In the genomic region with DNA sequence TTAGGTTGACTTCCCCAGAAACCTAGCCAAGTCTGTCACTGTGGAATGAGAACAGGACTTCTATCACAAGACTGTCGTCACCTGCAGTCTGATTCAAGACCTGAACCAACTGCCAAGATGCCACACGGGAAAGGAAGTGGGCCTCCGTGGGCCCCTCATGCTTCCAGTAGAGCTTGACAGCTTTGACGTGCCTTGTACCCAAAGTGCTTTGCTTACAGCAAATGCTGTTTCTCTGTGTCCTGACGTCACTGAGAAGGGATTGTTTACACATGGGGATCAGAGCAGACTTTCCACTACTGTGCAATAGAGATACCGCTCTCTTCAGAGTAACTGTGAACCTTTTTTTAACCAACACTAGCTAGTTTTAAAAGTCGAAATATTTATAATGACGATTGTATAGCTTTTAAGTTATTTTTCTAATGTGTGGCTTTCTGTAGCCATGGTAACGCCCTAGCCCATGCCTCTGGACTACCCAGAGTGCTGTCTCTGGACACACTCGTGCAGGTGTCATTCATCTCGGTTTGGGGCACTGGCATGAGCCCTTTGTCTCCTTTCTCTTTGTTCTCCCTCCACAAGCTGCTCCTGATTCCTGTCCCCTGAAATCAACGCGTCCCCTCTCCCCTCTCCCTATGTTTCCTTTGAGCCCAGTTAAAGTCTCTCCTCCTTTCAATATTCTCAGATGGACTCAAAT, we compare ENCODE assay signal across 12 mouse cellular contexts. TPM values are rescaled to one million over a fixed set of nuclear protein-coding genes. Genes with fewer than 3 reads are reported as not detected.
DNase-seq lines count a peak whose midpoint lies in the region; ATAC-seq lines count a peak whose summit lies in the region.
"Had no signal": no experiment of that assay in that cellular context is flagged by ENCODE, and none has a peak within 500 bp of the region (broad histone marks: within the 10 kb centered on the region; RNA-seq: fewer than 3 reads in every experiment).

No protein-coding gene starts in this region.

- no peaks in the 10 kb centered on the region for H3K27me3 ChIP-seq in forebrain, embryonic 10.5 days (ENCODE audit: poor library complexity, severe bottlenecking)
- no peaks in the 10 kb centered on the region for H3K27me3 ChIP-seq in forebrain, embryonic 16.5 days (replicated peaks; ENCODE audit: control insufficient read depth, insufficient read depth, low read length)
- no peaks in the 10 kb centered on the region for H3K27me3 ChIP-seq in liver, embryonic 13.5 days
- H3K27me3 ChIP-seq in liver, embryonic 11.5 days (replicated peaks; ENCODE audit: control insufficient read depth, insufficient read depth, low read length): no peaks in the 10 kb centered on the region
- no peaks in the 10 kb centered on the region for H3K27me3 ChIP-seq in midbrain, embryonic 11.5 days (ENCODE audit: control insufficient read depth, insufficient read depth, low read length)

- no peak overlapping the region for H3K4me3 ChIP-seq in forebrain, embryonic 10.5 days
- H3K4me3 ChIP-seq in forebrain, embryonic 16.5 days (replicated peaks; ENCODE audit: low read length): no peak overlapping the region
- no peak overlapping the region for H3K4me3 ChIP-seq in liver, embryonic 13.5 days (replicated peaks)
- no peak overlapping the region for H3K4me3 ChIP-seq in liver, embryonic 11.5 days (ENCODE audit: low read depth, low read length)
- H3K4me3 ChIP-seq in midbrain, embryonic 11.5 days (ENCODE audit: low read depth, low read length): no peak overlapping the region
- H3K4me3 ChIP-seq: limb, embryonic 10.5 days had no signal

- peaks cover 17% of the 10 kb centered on the region for H3K4me1 ChIP-seq in forebrain, embryonic 10.5 days
- H3K4me1 ChIP-seq in forebrain, embryonic 16.5 days (replicated peaks; ENCODE audit: control insufficient read depth, insufficient read depth, low read length): no peaks in the 10 kb centered on the region
- H3K4me1 ChIP-seq in liver, embryonic 13.5 days (replicated peaks): peaks cover 32% of the 10 kb centered on the region
- H3K4me1 ChIP-seq in liver, embryonic 11.5 days (replicated peaks; ENCODE audit: control insufficient read depth, insufficient read depth, low read length): peaks cover 6% of the 10 kb centered on the region; the same call in 1 of the 2 replicates
- peaks cover 7% of the 10 kb centered on the region for H3K4me1 ChIP-seq in midbrain, embryonic 11.5 days (ENCODE audit: control insufficient read depth, insufficient read depth, low read length)

- H3K27ac ChIP-seq in forebrain, embryonic 10.5 days: peak overlapping the region; percentile 59; the same call in 1 of the 2 replicates
- no peak overlapping the region for H3K27ac ChIP-seq in forebrain, embryonic 16.5 days (ENCODE audit: low read length)
- no peak overlapping the region for H3K27ac ChIP-seq in liver, embryonic 13.5 days
- H3K27ac ChIP-seq in liver, embryonic 11.5 days (ENCODE audit: low read depth, low read length): no peak overlapping the region
- H3K27ac ChIP-seq in midbrain, embryonic 11.5 days (ENCODE audit: low read depth, low read length): no peak overlapping the region
- H3K27ac ChIP-seq: limb, embryonic 10.5 days; macrophage had no signal

- H3K4me2 ChIP-seq in forebrain, embryonic 16.5 days (ENCODE audit: low read length): no peak overlapping the region
- no peak overlapping the region for H3K4me2 ChIP-seq in liver, embryonic 13.5 days
- no peak overlapping the region for H3K4me2 ChIP-seq in liver, embryonic 11.5 days
- no peak overlapping the region for H3K4me2 ChIP-seq in midbrain, embryonic 11.5 days

- no peak for ATAC-seq in forebrain, embryonic 16.5 days
- peak; percentile 45; the same call in 1 of the 2 replicates for ATAC-seq in liver, embryonic 13.5 days (ENCODE audit: low read depth)
- ATAC-seq in liver, embryonic 11.5 days (replicated peaks; ENCODE audit: low FRiP score): no peak; the same call in 1 of the 2 replicates
- ATAC-seq in midbrain, embryonic 11.5 days (ENCODE audit: low FRiP score): peak; percentile 82

- WGBS in forebrain, embryonic 10.5 days: 54% methylated on average over 13 of the region's 13 CpGs
- WGBS in forebrain, embryonic 16.5 days: 34% methylated on average over 13 of the region's 13 CpGs
- 45% methylated on average over 13 of the region's 13 CpGs for WGBS in liver, embryonic 13.5 days (ENCODE audit: insufficient replicate concordance)
- 63% methylated on average over 13 of the region's 13 CpGs for WGBS in liver, embryonic 11.5 days
- WGBS in midbrain, embryonic 11.5 days: 47% methylated on average over 13 of the region's 13 CpGs

- H3K36me3 ChIP-seq in forebrain, embryonic 10.5 days (replicated peaks): peaks cover 50% of the 10 kb centered on the region
- H3K36me3 ChIP-seq in forebrain, embryonic 16.5 days (ENCODE audit: control insufficient read depth, insufficient read depth): peaks cover 19% of the 10 kb centered on the region
- no peaks in the 10 kb centered on the region for H3K36me3 ChIP-seq in liver, embryonic 13.5 days
- H3K36me3 ChIP-seq in liver, embryonic 11.5 days (ENCODE audit: control insufficient read depth, insufficient read depth, low read length): no peaks in the 10 kb centered on the region
- H3K36me3 ChIP-seq in midbrain, embryonic 11.5 days (ENCODE audit: control insufficient read depth, insufficient read depth, low read length): 0 out of 2 replicates have a peak, but pooled peaks cover 3% of the 10 kb centered on the region

- no peak overlapping the region for H3K9ac ChIP-seq in forebrain, embryonic 16.5 days (replicated peaks; ENCODE audit: low read depth, low read length)
- no peak overlapping the region for H3K9ac ChIP-seq in liver, embryonic 13.5 days
- H3K9ac ChIP-seq in liver, embryonic 11.5 days (ENCODE audit: low read depth, low read length): no peak overlapping the region
- H3K9ac ChIP-seq in midbrain, embryonic 11.5 days (ENCODE audit: low read length): peak overlapping the region; percentile 4; the same call in 1 of the 2 replicates

- no peak for DNase-seq in forebrain, embryonic 10.5 days (ENCODE audit: extremely low spot score, low spot score)
- DNase-seq in liver, embryonic 13.5 days: no peak
- DNase-seq in liver, embryonic 11.5 days (ENCODE audit: low spot score): no peak
- no peak for DNase-seq in midbrain, embryonic 11.5 days (ENCODE audit: low spot score, missing footprints)
- peak; percentile 77 for DNase-seq in thymus, postnatal 14 days
- no peak for DNase-seq in cerebellum, adult 11-12 months
- DNase-seq in left cerebral cortex, adult 9 months (ENCODE audit: low spot score in 2 of 2): no peak
- DNase-seq: heart, postnatal 10 days; kidney, postnatal 25 days had no signal

- H3K9me3 ChIP-seq in forebrain, embryonic 10.5 days: no peaks in the 10 kb centered on the region
- H3K9me3 ChIP-seq in forebrain, embryonic 16.5 days (ENCODE audit: control insufficient read depth, low read length): no peaks in the 10 kb centered on the region
- no peaks in the 10 kb centered on the region for H3K9me3 ChIP-seq in liver, embryonic 13.5 days (replicated peaks)
- no peaks in the 10 kb centered on the region for H3K9me3 ChIP-seq in liver, embryonic 11.5 days (ENCODE audit: control insufficient read depth, low read length)
- no peaks in the 10 kb centered on the region for H3K9me3 ChIP-seq in midbrain, embryonic 11.5 days (ENCODE audit: control insufficient read depth, low read length)
- H3K9me3 ChIP-seq: limb, embryonic 10.5 days had no signal

RNA-seq across cellular contexts. Expression of a gene that starts 8.7 kb away (rescaled TPM):
- 21.8 and 23.8 TPM in 2 replicates for polyA plus RNA-seq in forebrain, embryonic 10.5 days (2016; fragmentation: Nextera tagmentation; extraction: Ambion mirVana)
- polyA plus RNA-seq in forebrain, embryonic 16.5 days (2015; fragmentation: Nextera tagmentation; extraction: Ambion mirVana): 45.7 and 48.5 TPM in 2 replicates
- 21.6 and 28.3 TPM in 2 replicates for polyA plus RNA-seq in liver, embryonic 13.5 days (2015; fragmentation: Nextera tagmentation; extraction: Ambion mirVana)
- polyA plus RNA-seq in liver, embryonic 11.5 days (2014; fragmentation: Nextera tagmentation; extraction: Ambion mirVana): 47.5 and 52.3 TPM in 2 replicates
- polyA plus RNA-seq in midbrain, embryonic 11.5 days (2014; fragmentation: Nextera tagmentation; extraction: Ambion mirVana): 41.2 and 44.1 TPM in 2 replicates

RNA-seq across cellular contexts. Expression of a gene that starts 43.9 kb away (rescaled TPM):
- 25.8 TPM in 2 replicates for polyA plus RNA-seq in forebrain, embryonic 10.5 days (2016; fragmentation: Nextera tagmentation; extraction: Ambion mirVana)
- 13.3 and 16.6 TPM in 2 replicates for polyA plus RNA-seq in forebrain, embryonic 16.5 days (2015; fragmentation: Nextera tagmentation; extraction: Ambion mirVana)
- 1.6 and 1.8 TPM in 2 replicates for polyA plus RNA-seq in liver, embryonic 13.5 days (2015; fragmentation: Nextera tagmentation; extraction: Ambion mirVana)
- polyA plus RNA-seq in liver, embryonic 11.5 days (2014; fragmentation: Nextera tagmentation; extraction: Ambion mirVana): 6.2 and 6.5 TPM in 2 replicates
- 8.7 and 9.9 TPM in 2 replicates for polyA plus RNA-seq in midbrain, embryonic 11.5 days (2014; fragmentation: Nextera tagmentation; extraction: Ambion mirVana)
- polyA plus RNA-seq: macrophage had no signal

Comparison
In these comparisons a context has a peak if more than half of its experiments do, and no peak if none do; other contexts are left out.
1. ATAC-seq: peak in liver, embryonic 13.5 days (single experiment) and midbrain, embryonic 11.5 days (single experiment); none in forebrain, embryonic 16.5 days (single experiment) and liver, embryonic 11.5 days (single experiment).